Mouse (Mus musculus): ENCODE measurements at regions not wholly inside any gene's neighbourhood (a gene's known extent, or its start where the extent isn't known, plus 50 kb on each side); places are given as distances from the start of the nearest gene placed in this dataset.

- TF ChIP-seq CTCF (IDR thresholded peaks at IDR 0.05; ENCODE audit: borderline replicate concordance, extremely low read depth, insufficient read depth, insufficient read length) (no peak), POLR2A (IDR thresholded peaks at IDR 0.05; ENCODE audit: borderline replicate concordance, extremely low read depth, insufficient read depth, insufficient read length, poor library complexity, severe bottlenecking) (no peak)
- DNase-seq (ENCODE audit: low read depth), result no peak
Measured at GRCm38 (mm10) chrX:62176011-62176410, 107.3 kb upstream of the 4933402E13Rik start.

- peak; percentile 1 for DNase-seq (ENCODE audit: low read depth)
- TF ChIP-seq CTCF (IDR thresholded peaks at IDR 0.05; ENCODE audit: borderline replicate concordance, extremely low read depth, insufficient read depth, insufficient read length) (peak; percentile 36; the same call in 1 of the 2 replicates), POLR2A (IDR thresholded peaks at IDR 0.05; ENCODE audit: borderline replicate concordance, extremely low read depth, insufficient read depth, insufficient read length, poor library complexity, severe bottlenecking) (no peak)
Measured at GRCm38 (mm10) chrX:62180089-62180488, 103.2 kb upstream of the 4933402E13Rik start.
